Mouse (Mus musculus) heart, adult 2 months (tissue): ENCODE results near the gene Esyt3.

Experiments
- CTCF ChIP-seq: fragments of 200-600 bp; IDR thresholded peaks from 2 replicates; pipeline ENCODE4 v1.8.1; 2022; ENCODE audit warnings: antibody characterized with exemption, mild to moderate bottlenecking, moderate library complexity
- EP300 ChIP-seq: fragments of 200-500 bp; IDR thresholded peaks from 2 replicates; pipeline ENCODE4 v1.6.1; 2011; ENCODE audit warnings: low read depth, low read length, control low read depth; ENCODE audit not compliant: insufficient read depth

DNA sequence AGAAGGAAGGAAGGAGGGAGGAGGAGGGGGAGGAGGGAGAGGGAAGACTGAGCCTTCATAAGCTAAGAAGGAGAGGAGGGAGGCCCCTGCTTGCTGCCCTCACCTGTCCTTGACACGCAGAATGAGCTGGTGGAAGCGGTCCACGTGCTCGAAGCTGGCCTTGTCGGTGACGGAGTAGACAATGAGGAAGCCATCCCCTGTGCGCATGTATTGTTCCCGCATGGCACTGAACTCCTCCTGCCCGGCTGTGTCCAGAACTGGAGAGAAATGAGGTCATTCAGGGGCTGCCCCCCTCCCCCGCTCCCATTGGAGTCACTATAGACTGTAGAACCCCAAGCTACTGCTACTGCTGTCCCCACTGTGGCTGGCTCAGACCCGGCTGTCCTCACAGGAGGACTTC, 36.0 kb upstream of the Esyt3 start:
- no peak for TF ChIP-seq CTCF
- no peak for TF ChIP-seq EP300
